ENCODE assay signal across 14 mouse cellular contexts in the genomic region with DNA sequence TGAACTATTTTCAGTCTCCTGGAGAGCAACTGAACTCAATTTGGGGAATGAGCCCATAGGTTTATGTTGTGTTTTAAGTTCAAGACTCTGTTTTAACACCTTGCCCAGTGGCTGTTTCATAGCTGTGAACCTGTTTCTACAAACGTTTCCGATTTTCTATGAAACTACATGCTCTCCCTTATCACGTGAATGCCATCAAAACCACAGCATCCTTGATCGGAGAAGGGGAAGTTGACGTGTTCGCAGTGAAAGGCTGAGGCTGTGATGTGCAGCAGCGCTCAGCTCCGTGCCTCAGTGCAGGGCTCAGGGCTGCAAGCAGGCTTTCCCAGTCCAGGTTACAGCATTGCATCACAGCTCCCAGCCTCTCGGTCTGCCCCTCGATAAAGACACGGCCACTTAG. TPM values are rescaled to one million over a fixed set of nuclear protein-coding genes. Genes with fewer than 3 reads are reported as not detected.
DNase-seq lines count a peak whose midpoint lies in the region; ATAC-seq lines count a peak whose summit lies in the region.
"Had no signal": no experiment of that assay in that cellular context is flagged by ENCODE, and none has a peak within 500 bp of the region (broad histone marks: within the 10 kb centered on the region; RNA-seq: fewer than 3 reads in every experiment).

No protein-coding gene starts in this region.

- no peak overlapping the region for H3K4me2 ChIP-seq in hindbrain, embryonic 12.5 days (replicated peaks)
- H3K4me2 ChIP-seq: heart, embryonic 11.5 days; hindbrain, embryonic 13.5 days; kidney, embryonic 15.5 days had no signal

- peaks cover 23% of the 10 kb centered on the region for H3K4me1 ChIP-seq in forebrain, embryonic 10.5 days
- H3K4me1 ChIP-seq in hindbrain, embryonic 12.5 days = peaks cover 14% of the 10 kb centered on the region

- 91% methylated on average over 11 of the region's 11 CpGs for WGBS in forebrain, embryonic 10.5 days
- 92% methylated on average over 11 of the region's 11 CpGs for WGBS in hindbrain, embryonic 12.5 days

- no peaks in the 10 kb centered on the region for H3K27me3 ChIP-seq in splenic B cell, adult 2 months (ENCODE audit: control insufficient read depth, insufficient read depth, low read length, poor library complexity, severe bottlenecking)
- no peaks in the 10 kb centered on the region for H3K27me3 ChIP-seq in forebrain, embryonic 10.5 days (ENCODE audit: poor library complexity, severe bottlenecking)
- no peaks in the 10 kb centered on the region for H3K27me3 ChIP-seq in hindbrain, embryonic 12.5 days
- H3K27me3 ChIP-seq: hindbrain, embryonic 13.5 days; kidney, embryonic 15.5 days had no signal

- H3K36me3 ChIP-seq in splenic B cell, adult 2 months (ENCODE audit: control insufficient read depth, insufficient read depth, low read length, poor library complexity, severe bottlenecking) = peaks cover 17% of the 10 kb centered on the region
- peaks cover 75% of the 10 kb centered on the region for H3K36me3 ChIP-seq in forebrain, embryonic 10.5 days (replicated peaks)
- peaks cover 69% of the 10 kb centered on the region for H3K36me3 ChIP-seq in hindbrain, embryonic 12.5 days

- no peak overlapping the region for H3K9ac ChIP-seq in hindbrain, embryonic 12.5 days
- H3K9ac ChIP-seq: hindbrain, embryonic 13.5 days; kidney, embryonic 15.5 days had no signal

- H3K4me3 ChIP-seq in forebrain, embryonic 10.5 days = no peak overlapping the region
- H3K4me3 ChIP-seq in hindbrain, embryonic 12.5 days = no peak overlapping the region
- H3K4me3 ChIP-seq: erythroblast, embryonic 14.5 days; hindbrain, embryonic 13.5 days; kidney, embryonic 15.5 days had no signal

- peak; percentile 76 to 81 for DNase-seq in B cell, adult 2 months
- DNase-seq in splenic B cell, adult 2 months (ENCODE audit: low read depth, low spot score) = peak; percentile 91
- DNase-seq in liver = no peak
- no peak for DNase-seq in forebrain, embryonic 10.5 days (ENCODE audit: extremely low spot score, low spot score)
- DNase-seq: cerebellum, postnatal 14 days; right cerebral cortex, postnatal 4 days had no signal

- H3K27ac ChIP-seq in forebrain, embryonic 10.5 days = no peak overlapping the region
- no peak overlapping the region for H3K27ac ChIP-seq in hindbrain, embryonic 12.5 days
- H3K27ac ChIP-seq: hindbrain, embryonic 13.5 days; kidney, embryonic 15.5 days had no signal

- ATAC-seq in CD4-positive, CD25-positive, alpha-beta regulatory T cell, adult 4 months = peak; percentile 72
- ATAC-seq in inflammation-experienced regulatory T-cells, adult 6 months = peak; percentile 73
- no peak for ATAC-seq in hindbrain, embryonic 12.5 days (ENCODE audit: low FRiP score)
- ATAC-seq: lung, postnatal 0 days had no signal

- H3K9me3 ChIP-seq in forebrain, embryonic 10.5 days = no peaks in the 10 kb centered on the region
- no peaks in the 10 kb centered on the region for H3K9me3 ChIP-seq in hindbrain, embryonic 12.5 days (replicated peaks)
- H3K9me3 ChIP-seq: hindbrain, embryonic 13.5 days; kidney, embryonic 15.5 days had no signal

RNA-seq across cellular contexts. Expression of a gene that starts 4.4 kb away (rescaled TPM):
- 10 to 100 TPM; 24.6 to 37.8 TPM for polyA plus RNA-seq in CD4-positive, CD25-positive, alpha-beta regulatory T cell, adult 4 months (2017; shearing (Covaris generic))
- polyA plus RNA-seq in inflammation-experienced regulatory T-cells, adult 6 months (2017; shearing (Covaris generic)) = 10 to 100 TPM; 13.5 to 22.5 (median 19.3) TPM
- 10.9 and 11.0 TPM in 2 replicates for polyA plus RNA-seq in forebrain, embryonic 10.5 days (2016; fragmentation: Nextera tagmentation; extraction: Ambion mirVana)
- 14.1 and 15.4 TPM in 2 replicates for polyA plus RNA-seq in hindbrain, embryonic 12.5 days (2016; fragmentation: Nextera tagmentation; extraction: Ambion mirVana)

Comparison
In these comparisons a context has a peak if more than half of its experiments do, and no peak if none do; other contexts are left out.
1. DNase-seq: peak in B cell, adult 2 months (2 of 2) and splenic B cell, adult 2 months (single experiment); none in liver (single experiment) and forebrain, embryonic 10.5 days (single experiment).